Mouse (Mus musculus) intestine, postnatal 0 days (tissue): ENCODE data around the gene Gm4553. TPM values are rescaled to one million over a fixed set of nuclear protein-coding genes. Genes with fewer than 3 reads are reported as not detected.
A peak's percentile ranks its signal among the peaks of the same experiment; 100 is the strongest.
"Not testable (repeated sequence)": the region's sequence is repeated elsewhere in the genome, so short reads cannot be mapped to it uniquely, and the experiment has no call there.

Experiments
- ATAC-seq: fragments of 200-750 bp; cut with Nextera tagmentation; 2 replicates; pipeline ENCODE4 v1.8.0; 2017; ENCODE audit warnings: mild to moderate bottlenecking, moderate TSS enrichment, moderate library complexity
- H3K27ac ChIP-seq: fragments of 300-500 bp; sonication (generic); 2 replicates; pipeline ENCODE4 v1.5.1; 2014; ENCODE audit warnings: mild to moderate bottlenecking, low read depth, low read length, moderate library complexity
- H3K27me3 ChIP-seq: fragments of 300-500 bp; sonication (generic); replicated peaks from 2 replicates; pipeline ENCODE4 v1.6.1; 2014; ENCODE audit warnings: low read length, mixed read lengths; ENCODE audit not compliant: control insufficient read depth, insufficient read depth
- H3K36me3 ChIP-seq: fragments of 300-500 bp; sonication (generic); 2 replicates; pipeline ENCODE4 v1.6.1; 2014; ENCODE audit warnings: mild to moderate bottlenecking, moderate library complexity; ENCODE audit not compliant: control insufficient read depth, insufficient read depth
- H3K4me1 ChIP-seq: fragments of 300-500 bp; sonication (generic); replicated peaks from 2 replicates; pipeline ENCODE4 v1.6.1; 2014; ENCODE audit warnings: antibody characterized with exemption, low read length, mixed read lengths; ENCODE audit not compliant: control insufficient read depth, insufficient read depth
- H3K4me2 ChIP-seq: fragments of 300-500 bp; sonication (generic); replicated peaks from 2 replicates; pipeline ENCODE4 v1.6.1; 2014; ENCODE audit warnings: low read depth, mild to moderate bottlenecking, moderate library complexity
- H3K4me3 ChIP-seq: fragments of 300-500 bp; sonication (generic); 2 replicates; pipeline ENCODE4 v1.5.1; 2014; ENCODE audit warnings: low read depth, low read length
- H3K9ac ChIP-seq: fragments of 300-500 bp; sonication (generic); 2 replicates; pipeline ENCODE4 v1.6.1; 2014; ENCODE audit warnings: mild to moderate bottlenecking, low read depth, low read length
- H3K9me3 ChIP-seq: fragments of 300-500 bp; sonication (generic); 2 replicates; pipeline ENCODE4 v1.6.1; 2016; ENCODE audit warnings: mixed run types; ENCODE audit not compliant: control insufficient read depth
- CTCF ChIP-seq: sonication (generic); IDR thresholded peaks from 2 replicates; pipeline ENCODE4 v1.5.1; 2016; ENCODE audit warnings: low read depth, mild to moderate bottlenecking, control low read depth, antibody characterized with exemption, moderate library complexity
- WGBS: fragments of 180-500 bp; shearing (Covaris S2); extraction: QIAGEN DNeasy Blood & Tissue Kit; methylation state at CpG from one replicate; pipeline ENCODE4 v1.1.7; 2014; 5-methylcytosine and 5-hydroxymethylcytosine counted together
- polyA plus RNA-seq: library from polyadenylated mRNA; unstranded; fragments of >200 nt; fragmentation: Nextera tagmentation; extraction: Ambion mirVana; gene quantifications from 2 replicates; pipeline ENCODE4 v1.2.1, GENCODE M21; 2015

Gm4553 gene
- not detected in 2 replicates for polyA plus RNA-seq

DNA sequence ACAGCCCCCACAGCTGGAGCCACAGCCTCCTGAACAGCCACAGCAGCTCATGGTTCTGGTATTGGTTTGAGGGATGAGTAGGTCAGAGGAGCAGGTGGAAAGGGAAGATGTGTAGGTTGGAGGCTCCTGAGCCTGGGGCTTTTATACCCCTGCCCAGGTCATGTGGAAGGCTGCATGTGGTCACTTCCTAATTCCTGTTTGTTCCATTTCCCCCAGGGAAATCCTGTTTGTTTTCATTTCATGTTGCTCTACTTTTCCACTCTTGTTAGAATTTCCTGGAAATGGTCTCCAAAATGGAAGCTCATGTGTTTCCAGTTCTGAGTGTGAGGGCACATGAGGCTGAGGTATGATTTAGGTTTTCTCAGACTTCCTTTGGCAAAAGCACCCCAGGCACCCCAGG is at the start of gene Gm4553:
Gene Gm4553 (minus strand): TSS at position 101 of the 400 bp plus-strand sequence.
- not testable (repeated sequence) for H3K9ac ChIP-seq, H3K4me1 ChIP-seq, H3K36me3 ChIP-seq, H3K9me3 ChIP-seq, H3K27ac ChIP-seq, ATAC-seq, H3K4me2 ChIP-seq, H3K4me3 ChIP-seq, H3K27me3 ChIP-seq

DNA sequence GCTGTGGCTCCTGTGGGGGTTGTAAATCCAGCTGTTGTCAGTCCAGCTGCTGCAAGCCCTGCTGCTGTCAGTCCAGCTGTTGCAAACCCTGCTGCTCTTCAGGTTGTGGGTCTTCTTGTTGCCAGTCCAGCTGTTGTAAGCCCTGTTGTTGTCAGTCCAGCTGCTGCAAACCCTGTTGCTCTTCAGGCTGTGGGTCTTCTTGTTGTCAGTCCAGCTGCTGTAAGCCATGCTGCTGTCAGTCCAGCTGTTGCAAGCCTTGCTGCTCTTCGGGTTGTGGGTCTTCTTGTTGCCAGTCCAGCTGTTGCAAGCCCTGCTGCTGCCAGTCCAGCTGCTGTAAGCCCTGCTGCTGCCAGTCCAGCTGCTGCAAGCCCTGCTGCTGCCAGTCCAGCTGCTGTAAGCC is 46.6 kb upstream of the Gm4553 start:
- H3K9ac ChIP-seq, H3K4me1 ChIP-seq, H3K9me3 ChIP-seq, H3K4me3 ChIP-seq, H3K27ac ChIP-seq, H3K27me3 ChIP-seq, ATAC-seq, H3K4me2 ChIP-seq, H3K36me3 ChIP-seq: not testable (repeated sequence)
- 76% methylated on average over 1 of the region's 1 CpGs for WGBS

DNA sequence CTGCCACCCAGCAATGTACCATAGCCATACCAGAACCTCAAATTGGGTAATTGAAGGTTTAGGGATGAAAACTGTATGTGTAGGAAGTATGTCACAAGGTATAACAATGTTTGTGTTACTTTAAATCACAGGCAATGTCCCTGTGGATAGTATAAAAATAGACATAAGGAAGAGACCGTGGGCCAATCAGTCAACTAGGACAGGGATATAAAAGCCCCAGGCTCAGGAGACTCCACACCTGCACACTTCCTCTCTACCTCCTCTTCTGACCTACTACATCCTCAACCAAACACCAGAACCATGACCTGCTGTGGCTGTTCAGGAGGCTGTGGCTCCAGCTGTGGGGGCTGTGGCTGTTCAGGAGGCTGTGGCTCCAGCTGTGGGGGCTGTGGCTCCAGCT is 46.0 kb upstream of the Gm4553 start, which contains the start of gene Gm7579:
Gene Gm7579 (plus strand): TSS at position 301 of the 400 bp plus-strand sequence.
- no peaks in the 10 kb centered on the region for H3K27me3 ChIP-seq
- no peak for ATAC-seq
- H3K4me1 ChIP-seq: no peaks in the 10 kb centered on the region
- no peak within 1 kb of the TSS for H3K4me2 ChIP-seq
- H3K9me3 ChIP-seq: no peaks in the 10 kb centered on the region
- no peak within 1 kb of the TSS for H3K4me3 ChIP-seq
- no peak within 1 kb of the TSS for H3K27ac ChIP-seq
- 63% methylated on average over 1 of the region's 1 CpGs for WGBS
- TF ChIP-seq CTCF: no peak
- H3K36me3 ChIP-seq: no peaks in the 10 kb centered on the region
- no peak within 1 kb of the TSS for H3K9ac ChIP-seq

DNA sequence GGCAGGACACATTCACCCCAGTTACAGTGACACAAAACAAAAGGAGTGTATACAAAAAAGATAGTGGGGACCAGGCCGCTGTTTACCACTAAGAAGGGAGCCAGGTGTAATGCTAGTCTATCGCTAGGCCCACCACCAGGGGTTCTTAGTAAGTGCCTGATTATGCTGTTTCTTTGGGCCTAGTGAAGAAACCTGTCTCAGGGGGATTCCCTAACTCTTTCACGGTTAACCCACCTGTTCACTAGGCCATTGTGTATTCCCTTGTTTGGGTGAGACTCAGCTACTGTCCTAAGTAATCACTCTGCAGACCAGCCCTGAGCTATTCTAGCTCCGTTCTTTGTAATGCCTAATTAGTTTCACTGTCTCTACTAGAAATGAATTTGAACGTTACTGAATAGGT is 41.4 kb upstream of the Gm4553 start:
- not testable (repeated sequence) for H3K9me3 ChIP-seq, H3K4me1 ChIP-seq, H3K4me2 ChIP-seq, H3K4me3 ChIP-seq, H3K9ac ChIP-seq, H3K27ac ChIP-seq, H3K36me3 ChIP-seq, ATAC-seq, H3K27me3 ChIP-seq
- WGBS: 83% methylated on average over 5 of the region's 5 CpGs

DNA sequence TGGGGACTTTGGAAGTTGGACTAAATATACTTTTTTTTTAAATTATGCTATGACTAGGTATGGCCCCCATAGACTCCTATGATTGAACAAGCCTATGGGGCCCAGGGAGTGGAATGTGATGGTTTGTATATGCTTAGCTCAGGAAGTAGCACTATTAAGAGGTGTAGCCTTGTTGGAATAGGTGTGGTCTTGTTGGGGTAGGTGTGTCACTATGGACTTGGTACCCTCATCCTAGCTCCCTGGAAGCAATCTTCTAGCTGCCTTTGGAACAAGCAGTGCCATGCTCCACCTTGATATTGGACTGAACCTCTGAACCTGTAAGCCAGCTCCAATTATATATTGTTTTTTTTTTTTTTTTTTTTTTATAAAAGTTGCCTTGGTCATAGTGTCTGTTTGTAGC is 39.9 kb upstream of the Gm4553 start:
- H3K4me2 ChIP-seq: no peak overlapping the region
- no peak overlapping the region for H3K9ac ChIP-seq
- H3K9me3 ChIP-seq: no peaks in the 10 kb centered on the region
- H3K4me1 ChIP-seq: no peaks in the 10 kb centered on the region
- no peak for TF ChIP-seq CTCF
- ATAC-seq: peak; percentile 94
- H3K27ac ChIP-seq: no peak overlapping the region
- H3K27me3 ChIP-seq: peaks cover 3% of the 10 kb centered on the region; the same call in 1 of the 2 replicates
- no peak overlapping the region for H3K4me3 ChIP-seq
- H3K36me3 ChIP-seq: no peaks in the 10 kb centered on the region

DNA sequence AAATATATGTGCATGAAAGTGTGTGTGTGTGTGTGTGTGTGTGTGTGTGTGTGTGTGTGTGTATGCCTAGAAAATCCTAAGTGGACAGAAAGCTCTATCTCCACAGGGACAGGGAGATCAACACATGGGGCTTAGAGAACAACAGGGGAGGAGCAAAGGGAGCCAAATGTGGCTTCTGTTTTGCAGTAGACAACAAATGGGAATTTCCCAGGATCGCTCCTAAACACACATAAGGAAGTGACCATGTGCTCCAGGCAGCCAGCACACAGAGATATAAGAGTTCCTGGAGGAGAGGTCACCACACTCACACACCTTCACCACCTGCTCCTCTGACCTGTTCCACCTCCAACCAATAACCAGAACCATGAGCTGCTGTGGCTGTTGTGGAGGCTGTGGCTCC is 35.5 kb upstream of the Gm4553 start, which contains the start of gene Krtap5-3:
Gene Krtap5-3 (plus strand): TSS at position 301 of the 400 bp plus-strand sequence.
- no peak for ATAC-seq
- Histone ChIP-seq H3K9ac (no peak within 1 kb of the TSS), H3K4me1 (no peaks in the 10 kb centered on the region), H3K9me3 (no peaks in the 10 kb centered on the region), H3K36me3 (no peaks in the 10 kb centered on the region), H3K27me3 (peaks cover 3% of the 10 kb centered on the region; the same call in 1 of the 2 replicates), H3K4me2 (no peak within 1 kb of the TSS), H3K4me3 (no peak within 1 kb of the TSS), H3K27ac (no peak within 1 kb of the TSS)
- no peak for TF ChIP-seq CTCF
- WGBS: 35% methylated on average over 1 of the region's 1 CpGs

DNA sequence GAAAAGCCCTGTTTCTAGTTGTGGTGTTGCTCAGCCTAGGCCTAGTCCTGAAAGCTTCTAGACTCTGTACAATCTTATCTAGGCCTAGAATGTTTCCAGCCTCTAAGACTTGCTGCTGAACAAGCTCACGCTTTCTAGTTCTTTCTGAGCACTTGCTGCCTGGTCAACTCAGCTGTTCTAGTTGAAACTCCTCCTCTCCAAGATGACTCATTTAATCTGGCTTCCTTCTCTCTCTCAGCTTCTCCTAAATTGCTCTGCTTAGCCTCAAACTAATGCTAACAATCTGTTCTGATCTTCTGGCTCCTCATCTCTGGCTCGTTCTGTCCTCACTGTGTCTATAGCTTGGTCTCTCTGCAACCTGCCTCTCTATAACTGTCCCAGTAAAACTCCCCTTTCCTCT is 33.2 kb upstream of the Gm4553 start:
- Histone ChIP-seq H3K9me3 (0 out of 2 replicates have a peak, but pooled peaks cover 3% of the 10 kb centered on the region), H3K4me1 (no peaks in the 10 kb centered on the region), H3K36me3 (no peaks in the 10 kb centered on the region), H3K9ac (no peak overlapping the region), H3K27me3 (peaks cover 3% of the 10 kb centered on the region; the same call in 1 of the 2 replicates), H3K4me3 (no peak overlapping the region), H3K4me2 (no peak overlapping the region), H3K27ac (no peak overlapping the region)
- WGBS: 69% methylated on average over 2 of the region's 2 CpGs
- TF ChIP-seq CTCF: no peak
- no peak for ATAC-seq
